Mouse (Mus musculus) midbrain, embryonic 16.5 days (tissue): Measurements from ENCODE around the gene Minos1. TPM values are rescaled to one million over a fixed set of nuclear protein-coding genes. Genes with fewer than 3 reads are reported as not detected.

Experiments used
- ATAC-seq: fragments of 200-750 bp; cut with Nextera tagmentation; 2 replicates; pipeline ENCODE4 v1.8.0; 2017; ENCODE audit warnings: moderate TSS enrichment
- H3K27ac ChIP-seq: fragments of 300-500 bp; sonication (generic); 2 replicates; pipeline ENCODE4 v1.5.1; 2014; ENCODE audit warnings: mild to moderate bottlenecking, low read length, mixed read lengths
- H3K27me3 ChIP-seq: fragments of 300-500 bp; sonication (generic); 2 replicates; pipeline ENCODE4 v1.6.1; 2014; ENCODE audit warnings: low read depth, low read length, mixed read lengths; ENCODE audit not compliant: control insufficient read depth, insufficient read depth
- H3K36me3 ChIP-seq: fragments of 300-500 bp; sonication (generic); 2 replicates; pipeline ENCODE4 v1.6.1; 2014; ENCODE audit warnings: mild to moderate bottlenecking, low read length, moderate library complexity, mixed read lengths; ENCODE audit not compliant: control insufficient read depth, insufficient read depth
- H3K4me1 ChIP-seq: fragments of 300-500 bp; sonication (generic); 2 replicates; pipeline ENCODE4 v1.6.1; 2014; ENCODE audit warnings: mild to moderate bottlenecking, low read length, mixed read lengths; ENCODE audit not compliant: control insufficient read depth, insufficient read depth
- H3K4me2 ChIP-seq: fragments of 300-500 bp; sonication (generic); 2 replicates; pipeline ENCODE4 v1.6.1; 2014; ENCODE audit warnings: mild to moderate bottlenecking, low read length, mixed read lengths
- H3K4me3 ChIP-seq: fragments of 300-500 bp; sonication (generic); 2 replicates; pipeline ENCODE4 v1.5.1; 2014; ENCODE audit warnings: low read depth, mild to moderate bottlenecking, low read length, moderate library complexity, mixed read lengths
- H3K9ac ChIP-seq: fragments of 300-500 bp; sonication (generic); 2 replicates; pipeline ENCODE4 v1.6.1; 2014; ENCODE audit warnings: low read depth, low read length, mixed read lengths
- H3K9me3 ChIP-seq: fragments of 300-500 bp; sonication (generic); replicated peaks from 2 replicates; pipeline ENCODE4 v1.6.1; 2014; ENCODE audit warnings: mild to moderate bottlenecking, low read length, mixed read lengths; ENCODE audit not compliant: control insufficient read depth, poor library complexity, severe bottlenecking
- WGBS: fragments of 180-500 bp; shearing (Covaris S2); extraction: QIAGEN DNeasy Blood & Tissue Kit; methylation state at CpG from one replicate; pipeline ENCODE4 v1.1.7; 2014; 5-methylcytosine and 5-hydroxymethylcytosine counted together
- polyA plus RNA-seq: library from polyadenylated mRNA; unstranded; fragments of >200 nt; fragmentation: Nextera tagmentation; extraction: Ambion mirVana; gene quantifications from 2 replicates; pipeline ENCODE4 v1.2.1, GENCODE M21; 2015

Minos1 gene
- polyA plus RNA-seq, 1 experiment from 2014 or later, result 343 TPM

DNA sequence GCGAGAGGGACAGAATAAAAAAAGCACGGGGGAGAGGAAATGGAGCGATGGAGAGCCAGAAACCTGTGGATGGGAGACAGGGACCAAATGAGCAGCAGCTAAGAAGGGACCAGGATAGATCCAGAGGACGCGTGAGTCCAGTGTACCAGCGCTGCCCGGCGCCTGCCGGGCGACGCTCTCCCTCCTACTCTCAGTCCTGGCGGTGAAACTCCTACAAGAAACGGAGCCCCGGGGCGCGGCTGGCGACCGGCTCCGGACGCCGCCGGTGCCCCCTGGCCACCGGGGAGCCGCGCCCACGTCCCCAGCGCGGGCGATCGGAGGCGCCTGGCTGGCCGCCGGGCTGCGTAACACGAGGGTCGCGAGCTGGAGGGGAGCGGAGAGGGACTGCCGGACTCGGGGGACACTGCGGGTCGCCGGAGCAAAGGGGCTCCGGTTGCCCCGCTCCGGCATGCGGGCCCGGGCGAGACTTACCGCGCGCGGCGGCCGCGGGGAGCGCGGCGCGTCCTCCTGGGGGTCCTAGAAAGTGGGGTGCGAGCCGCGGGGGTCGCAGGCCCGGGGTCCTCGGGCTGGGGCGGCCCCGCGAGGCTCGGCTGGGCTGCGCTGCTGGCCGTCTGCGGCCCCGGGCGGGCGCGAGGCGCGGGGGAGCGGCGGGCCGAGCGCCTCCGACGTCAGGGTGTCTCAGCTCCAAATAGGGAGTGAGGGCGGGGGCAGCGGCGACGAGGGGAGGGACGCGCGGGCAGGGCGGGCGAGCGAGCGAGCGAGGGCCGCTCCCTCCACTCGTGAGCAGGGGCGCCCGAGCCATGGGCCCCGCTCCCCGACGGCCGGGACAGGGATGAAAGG, 38.3 kb downstream of the Minos1 start, which contains the start of gene Nbl1:
Gene Nbl1 (minus strand): TSS at position 638 of the 840 bp plus-strand sequence.
- peak within 1 kb of the TSS; percentile 66 for H3K9ac ChIP-seq
- peak within 1 kb of the TSS; percentile 70 for H3K4me2 ChIP-seq
- under 1% methylated on average over 46 of the region's 105 CpGs for WGBS
- no peaks in the 10 kb centered on the region for H3K36me3 ChIP-seq
- peaks cover 16% of the 10 kb centered on the region for H3K27me3 ChIP-seq
- peak within 1 kb of the TSS; percentile 42 for H3K4me3 ChIP-seq
- no peaks in the 10 kb centered on the region for H3K9me3 ChIP-seq
- 0 out of 2 replicates have a peak, but pooled peaks have one; percentile 20 for ATAC-seq
- peaks cover 13% of the 10 kb centered on the region for H3K4me1 ChIP-seq
- 0 out of 2 replicates have a peak within 1 kb of the TSS, but pooled peaks have one; percentile 19 for H3K27ac ChIP-seq

DNA sequence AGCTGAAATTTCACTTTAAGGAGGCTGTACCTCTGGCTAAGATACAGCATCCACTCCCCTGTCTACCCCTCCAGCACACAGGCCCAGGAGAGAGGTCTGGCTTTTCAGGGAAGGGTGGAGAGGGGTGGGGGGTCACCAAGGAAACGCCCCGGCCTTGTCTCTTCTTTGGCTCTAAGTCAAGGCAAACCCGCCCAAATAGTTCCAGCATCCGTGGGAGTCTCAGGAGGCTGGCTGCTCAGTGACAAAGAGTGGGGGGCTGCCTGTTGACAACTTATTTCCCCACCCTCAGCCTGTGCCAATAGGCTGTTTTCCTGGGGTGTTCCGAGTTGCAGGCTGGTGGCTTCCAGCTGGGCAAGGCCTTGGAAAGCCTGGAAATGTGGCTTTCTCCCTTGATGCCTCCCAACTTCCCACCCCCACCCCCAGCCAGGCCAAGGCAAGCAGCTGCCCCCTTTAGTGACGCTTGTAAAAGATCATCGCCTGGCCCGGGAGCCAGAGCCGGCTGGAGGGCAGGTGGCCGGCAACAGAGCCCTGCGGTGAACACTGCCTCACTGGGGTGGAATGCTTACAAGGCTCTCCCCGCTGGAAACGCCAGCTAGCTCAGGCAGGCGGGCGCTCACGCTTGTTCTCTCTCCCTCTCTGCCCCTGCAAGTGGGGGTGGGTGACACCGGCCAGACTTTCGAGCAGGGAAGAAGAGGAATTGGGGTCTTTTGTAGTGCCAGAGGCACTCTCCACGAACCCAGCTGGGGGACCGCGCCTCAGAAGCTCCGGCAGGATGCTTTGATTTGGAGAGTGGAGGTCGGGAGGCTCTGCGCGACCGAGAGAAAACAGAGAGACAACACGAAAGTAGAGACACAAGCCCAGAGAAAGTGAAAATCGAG, 39.2 kb downstream of the Minos1 start:
- whole genome bisulfite sequencing, result 2% methylated on average over 28 of the region's 28 CpGs
- peak; percentile 62 for ATAC-seq

DNA sequence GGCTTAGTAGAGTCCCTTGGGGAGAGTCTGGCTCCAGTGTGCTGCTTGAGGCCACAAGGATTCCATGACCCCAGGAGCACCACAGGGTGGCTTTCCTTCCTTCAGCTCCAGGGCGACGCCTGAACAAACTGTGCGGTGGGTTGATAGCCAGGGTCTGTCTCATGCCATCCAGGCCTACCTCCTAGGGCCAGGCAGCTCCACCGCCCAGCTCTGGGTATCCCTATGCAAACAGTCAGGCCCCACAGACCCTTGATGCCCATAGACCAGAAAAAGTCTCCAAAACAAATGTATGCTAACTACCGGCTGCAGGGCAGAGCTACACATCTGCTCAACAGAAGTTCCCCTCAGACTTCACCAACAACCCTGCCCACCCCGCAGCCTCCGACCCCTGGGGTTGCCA, 39.8 kb downstream of the Minos1 start:
- H3K27me3 ChIP-seq, result peaks cover 16% of the 10 kb centered on the region
- no peak overlapping the region for H3K27ac ChIP-seq
- H3K9ac ChIP-seq, result no peak overlapping the region
- 29% methylated on average over 7 of the region's 7 CpGs for WGBS
- H3K36me3 ChIP-seq, result no peaks in the 10 kb centered on the region
- H3K4me3 ChIP-seq, result no peak overlapping the region
- H3K9me3 ChIP-seq, result no peaks in the 10 kb centered on the region
- H3K4me2 ChIP-seq, result no peak overlapping the region
- H3K4me1 ChIP-seq, result peaks cover 13% of the 10 kb centered on the region
- ATAC-seq, result no peak

More for the DNA sequence above, 39.2 kb downstream of the Minos1 start:
- Histone ChIP-seq H3K36me3 (no peaks in the 10 kb centered on the region), H3K9ac (peak overlapping the region; percentile 66; the same call in 1 of the 2 replicates), H3K4me1 (peaks cover 13% of the 10 kb centered on the region), H3K4me2 (peak overlapping the region; percentile 70), H3K27me3 (peaks cover 16% of the 10 kb centered on the region), H3K4me3 (peak overlapping the region; percentile 42), H3K27ac (peak overlapping the region; percentile 19; the same call in 1 of the 2 replicates), H3K9me3 (no peaks in the 10 kb centered on the region)

DNA sequence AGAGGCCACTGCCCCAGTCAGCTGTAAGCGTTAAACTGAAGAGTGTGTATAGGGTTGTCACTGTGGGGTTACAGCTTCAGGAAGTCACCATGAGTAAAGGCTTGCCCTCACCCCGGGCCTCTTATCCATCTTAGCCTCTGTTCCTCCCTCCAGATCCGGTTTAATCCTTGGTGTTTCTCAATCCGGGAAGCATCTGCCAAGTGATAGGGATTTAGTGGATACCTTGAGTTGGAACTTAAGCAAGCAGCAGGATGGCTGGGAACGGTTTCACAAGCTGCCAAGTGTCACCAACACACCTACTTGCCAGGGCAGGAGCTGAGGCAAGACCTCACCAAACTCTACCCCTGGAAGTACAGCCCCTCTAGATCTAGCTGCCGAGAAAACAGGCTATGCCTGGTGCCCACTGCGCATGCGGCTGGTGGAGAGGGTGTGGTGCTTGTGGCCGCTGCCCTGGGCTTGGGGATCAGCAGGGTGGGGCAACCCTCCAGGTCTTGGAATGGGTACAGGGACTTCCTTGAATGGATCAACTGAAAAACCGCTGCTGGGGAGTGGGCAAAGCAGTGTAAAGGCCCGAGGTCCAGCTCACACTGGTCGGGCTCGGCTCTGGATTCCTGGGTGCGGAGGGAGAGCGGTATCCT, 40.5 kb downstream of the Minos1 start:
- H3K9me3 ChIP-seq, result no peaks in the 10 kb centered on the region
- H3K4me2 ChIP-seq, result no peak overlapping the region
- no peak overlapping the region for H3K9ac ChIP-seq
- H3K27ac ChIP-seq, result no peak overlapping the region
- no peak for ATAC-seq
- no peaks in the 10 kb centered on the region for H3K36me3 ChIP-seq
- H3K27me3 ChIP-seq, result peaks cover 16% of the 10 kb centered on the region
- WGBS, result 65% methylated on average over 15 of the region's 15 CpGs
- no peak overlapping the region for H3K4me3 ChIP-seq
- peaks cover 13% of the 10 kb centered on the region for H3K4me1 ChIP-seq

DNA sequence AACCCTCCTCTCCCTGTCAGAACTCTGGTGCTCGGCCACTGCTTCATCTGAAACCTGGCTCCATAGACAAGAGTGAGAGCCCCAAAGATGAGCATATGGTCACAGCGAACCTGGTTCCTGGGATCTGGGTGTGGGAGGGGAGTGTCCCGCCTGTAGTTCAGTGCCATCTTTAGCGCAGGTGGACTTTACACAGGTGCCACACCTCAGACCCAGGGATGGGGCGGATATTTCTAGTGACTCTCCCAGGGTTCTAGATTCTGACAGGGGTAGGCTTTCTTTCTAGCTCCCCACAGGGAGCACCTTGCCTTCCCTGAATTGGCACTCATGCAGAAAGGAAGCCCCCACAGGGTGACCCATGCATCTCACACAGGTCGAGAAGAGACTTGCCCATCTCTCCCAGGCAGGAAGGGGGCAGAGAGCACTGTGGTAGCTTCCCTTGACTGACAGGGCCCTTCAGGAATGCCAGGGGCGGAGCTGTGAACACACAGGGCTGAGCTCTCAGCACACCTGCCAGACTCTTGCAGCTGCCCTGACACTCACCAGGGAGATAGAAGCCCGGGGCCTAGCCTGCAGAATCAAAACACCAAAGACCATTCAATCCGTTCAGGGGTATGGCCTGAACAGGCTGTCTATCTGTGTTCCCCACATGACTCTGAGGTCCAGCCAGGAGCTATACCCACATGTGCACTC, 41.8 kb downstream of the Minos1 start:
- ATAC-seq, result no peak
- Histone ChIP-seq H3K9me3 (no peaks in the 10 kb centered on the region), H3K4me3 (no peak overlapping the region), H3K27ac (no peak overlapping the region), H3K27me3 (peaks cover 12% of the 10 kb centered on the region), H3K4me1 (peaks cover 13% of the 10 kb centered on the region), H3K36me3 (no peaks in the 10 kb centered on the region), H3K4me2 (no peak overlapping the region), H3K9ac (no peak overlapping the region)
- WGBS, result 69% methylated on average over 9 of the region's 9 CpGs

DNA sequence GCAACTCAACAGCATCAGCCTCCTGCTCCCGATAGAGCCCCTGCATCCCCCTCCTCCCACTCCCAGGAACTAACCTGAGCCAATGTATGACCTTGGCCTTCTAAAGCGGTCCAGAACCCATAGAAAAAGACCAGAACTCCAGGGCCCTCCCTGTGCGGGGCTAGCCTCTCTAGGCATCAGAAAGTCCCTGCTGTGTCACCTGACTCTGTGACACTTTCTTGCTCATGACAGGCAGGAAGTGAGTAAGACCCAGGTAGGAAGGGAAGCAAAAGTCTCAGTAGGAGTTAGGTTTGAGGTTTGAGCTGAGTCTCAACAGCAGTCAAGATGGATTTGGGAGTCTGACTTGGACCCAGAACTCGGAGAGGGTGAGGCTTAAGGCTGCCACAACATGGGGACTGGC, 43.9 kb downstream of the Minos1 start:
- Histone ChIP-seq H3K4me1 (peaks cover 21% of the 10 kb centered on the region), H3K36me3 (no peaks in the 10 kb centered on the region), H3K9ac (no peak overlapping the region), H3K27me3 (peaks cover 3% of the 10 kb centered on the region; the same call in 1 of the 2 replicates), H3K9me3 (no peaks in the 10 kb centered on the region), H3K4me3 (no peak overlapping the region), H3K4me2 (no peak overlapping the region), H3K27ac (no peak overlapping the region)
- WGBS, result 73% methylated on average over 4 of the region's 4 CpGs
- ATAC-seq, result no peak

DNA sequence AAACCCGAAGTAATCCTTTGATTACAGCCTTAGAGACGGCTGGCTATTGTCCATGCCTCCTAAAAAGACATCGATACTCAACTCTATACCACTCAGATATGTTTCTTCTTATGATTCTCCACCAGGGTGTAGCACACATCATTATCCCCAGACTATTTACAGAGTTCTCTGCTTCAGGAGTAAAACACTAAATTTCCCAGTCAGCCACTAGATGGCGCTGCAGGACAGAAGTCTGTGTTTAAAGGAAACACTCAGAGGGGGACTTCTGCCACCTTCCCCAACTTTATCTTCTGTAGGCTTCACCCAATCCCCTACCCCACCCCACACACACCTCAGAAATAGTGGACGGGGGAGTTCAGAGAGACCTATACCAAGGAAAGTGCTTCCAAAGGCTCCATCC, 44.9 kb downstream of the Minos1 start:
- ATAC-seq, result no peak
- Histone ChIP-seq H3K27me3 (no peaks in the 10 kb centered on the region), H3K4me1 (peaks cover 20% of the 10 kb centered on the region), H3K27ac (no peak overlapping the region), H3K4me2 (no peak overlapping the region), H3K4me3 (no peak overlapping the region), H3K36me3 (no peaks in the 10 kb centered on the region), H3K9me3 (no peaks in the 10 kb centered on the region), H3K9ac (no peak overlapping the region)
- WGBS, result 13% methylated on average over 5 of the region's 5 CpGs

DNA sequence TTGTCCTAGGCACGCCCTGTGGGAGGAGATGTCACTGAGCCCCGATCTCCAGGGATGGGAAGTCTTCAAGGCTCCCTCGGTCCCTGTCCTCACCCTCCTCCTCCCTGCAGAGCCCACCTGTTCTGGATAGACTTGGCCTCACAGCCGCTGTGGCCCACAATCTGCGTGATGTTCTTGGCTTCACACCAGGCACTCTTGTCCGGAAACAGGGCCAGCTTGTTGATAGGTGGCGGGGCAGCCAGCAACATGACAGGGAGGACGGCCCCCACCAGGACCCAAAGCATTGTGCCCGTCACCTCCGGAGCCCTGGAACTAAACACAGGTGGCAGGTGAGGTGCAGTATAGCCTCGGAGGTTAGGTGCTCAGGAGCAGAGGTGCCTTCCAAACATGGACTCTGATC, 45.6 kb downstream of the Minos1 start:
- no peak overlapping the region for H3K4me2 ChIP-seq
- H3K27me3 ChIP-seq, result no peaks in the 10 kb centered on the region
- no peak overlapping the region for H3K27ac ChIP-seq
- H3K9me3 ChIP-seq, result no peaks in the 10 kb centered on the region
- ATAC-seq, result no peak
- no peak overlapping the region for H3K4me3 ChIP-seq
- no peak overlapping the region for H3K9ac ChIP-seq
- H3K4me1 ChIP-seq, result peaks cover 20% of the 10 kb centered on the region
- 75% methylated on average over 11 of the region's 11 CpGs for WGBS
- H3K36me3 ChIP-seq, result no peaks in the 10 kb centered on the region
